Mouse (Mus musculus) left cerebral cortex, postnatal 4 days (tissue): ENCODE results near the gene Abcc3. TPM values are rescaled to one million over a fixed set of nuclear protein-coding genes. Genes with fewer than 3 reads are reported as not detected.

Experiments used
- DNase-seq: peaks from one replicate; pipeline ENCODE4 v3.0.0-alpha.2; 2022
- intact Hi-C: fragments of 180-260 bp; cut with DNase I; formaldehyde crosslinking; loops from one replicate; pipeline ENCODE4 v1.15.1; 2025
- total RNA-seq, 2 experiments: library from RNA; stranded (reverse); gene quantifications; 2 replicates each; pipeline ENCODE4 v1.2.3; 2021

The Abcc3 gene
- total RNA-seq, 2 experiments from 2014 or later: 0.70 to 1.4 TPM

DNA sequence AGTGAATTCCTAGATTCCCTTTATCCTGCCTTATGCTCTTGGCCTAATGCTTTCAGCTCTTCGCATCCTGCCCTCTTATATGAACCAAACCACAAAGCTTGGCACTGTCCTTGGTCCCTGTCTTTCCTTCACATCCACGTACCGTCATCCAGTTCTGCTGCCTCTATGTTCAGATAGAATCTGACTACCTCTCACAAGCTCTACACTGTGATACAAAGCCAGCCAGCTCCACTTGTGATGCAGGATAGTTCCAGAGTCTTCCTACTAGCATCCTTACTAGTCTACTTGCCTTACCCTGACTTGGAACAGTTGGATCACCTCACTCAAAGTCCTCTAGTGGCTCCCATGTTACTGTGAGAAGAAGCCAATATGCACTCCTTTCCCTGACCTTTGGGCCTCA, 62.6 kb downstream of the Abcc3 start:
- intact Hi-C loops: no loop called here

DNA sequence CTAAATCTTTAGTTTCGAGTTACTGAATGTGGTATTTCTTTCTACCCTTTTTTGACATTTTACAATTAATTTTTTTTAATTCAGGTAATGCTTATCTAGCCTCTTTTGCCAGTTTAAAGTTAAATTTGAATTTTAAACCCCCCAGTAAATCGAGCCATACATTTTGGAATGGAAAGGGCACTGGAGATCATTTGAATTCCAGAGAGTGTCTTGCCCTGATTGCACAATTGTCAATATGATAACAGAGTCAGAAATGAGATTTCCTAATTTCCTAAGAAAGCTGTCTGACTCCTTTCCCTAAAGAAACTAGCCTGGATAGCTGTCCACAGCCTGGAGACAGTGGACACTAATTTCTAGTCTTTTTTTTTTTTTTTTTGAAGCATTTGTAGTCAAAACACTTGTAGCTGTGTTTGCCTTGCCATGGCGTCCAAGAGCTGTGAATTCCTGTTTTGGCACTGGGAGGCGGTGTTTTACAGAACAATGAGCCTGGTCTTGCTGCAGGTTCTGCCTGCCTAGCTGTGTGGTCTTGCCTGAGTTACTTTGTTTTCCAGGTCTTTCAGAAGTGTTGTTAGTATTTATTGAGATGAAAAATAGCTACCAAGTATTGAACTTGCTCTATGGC, 63.4 kb downstream of the Abcc3 start:
- peak; percentile 68 for DNase-seq
- intact Hi-C loops: loop anchor here (5.0 kb wide), 1 partner anchor 143 kb away; the partner anchor contains the start of gene Cacna1g

More for the DNA sequence above, 62.6 kb downstream of the Abcc3 start:
- no peak for DNase-seq

DNA sequence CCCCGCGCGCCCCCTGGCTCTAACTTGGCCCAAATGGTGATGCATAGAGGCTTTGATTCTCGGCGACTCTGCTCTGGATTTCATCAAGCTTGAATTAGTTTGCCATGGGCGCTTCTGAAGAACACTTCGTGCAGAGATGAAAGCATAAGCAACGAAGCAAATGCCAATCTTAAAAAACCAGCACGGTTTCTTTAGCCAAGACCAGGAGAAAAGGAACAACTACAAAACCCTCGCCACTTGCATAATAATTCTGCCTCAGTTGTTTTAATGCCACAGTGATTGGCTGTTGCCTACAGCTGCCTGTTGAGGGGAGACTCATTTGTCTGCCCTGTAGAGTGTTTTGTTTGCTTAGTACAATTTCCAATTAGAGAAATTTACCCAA, 64.2 kb downstream of the Abcc3 start:
- intact Hi-C loops: loop anchor here (5.0 kb wide), 1 partner anchor 144 kb away; the partner anchor contains the start of gene Cacna1g
- no peak for DNase-seq

DNA sequence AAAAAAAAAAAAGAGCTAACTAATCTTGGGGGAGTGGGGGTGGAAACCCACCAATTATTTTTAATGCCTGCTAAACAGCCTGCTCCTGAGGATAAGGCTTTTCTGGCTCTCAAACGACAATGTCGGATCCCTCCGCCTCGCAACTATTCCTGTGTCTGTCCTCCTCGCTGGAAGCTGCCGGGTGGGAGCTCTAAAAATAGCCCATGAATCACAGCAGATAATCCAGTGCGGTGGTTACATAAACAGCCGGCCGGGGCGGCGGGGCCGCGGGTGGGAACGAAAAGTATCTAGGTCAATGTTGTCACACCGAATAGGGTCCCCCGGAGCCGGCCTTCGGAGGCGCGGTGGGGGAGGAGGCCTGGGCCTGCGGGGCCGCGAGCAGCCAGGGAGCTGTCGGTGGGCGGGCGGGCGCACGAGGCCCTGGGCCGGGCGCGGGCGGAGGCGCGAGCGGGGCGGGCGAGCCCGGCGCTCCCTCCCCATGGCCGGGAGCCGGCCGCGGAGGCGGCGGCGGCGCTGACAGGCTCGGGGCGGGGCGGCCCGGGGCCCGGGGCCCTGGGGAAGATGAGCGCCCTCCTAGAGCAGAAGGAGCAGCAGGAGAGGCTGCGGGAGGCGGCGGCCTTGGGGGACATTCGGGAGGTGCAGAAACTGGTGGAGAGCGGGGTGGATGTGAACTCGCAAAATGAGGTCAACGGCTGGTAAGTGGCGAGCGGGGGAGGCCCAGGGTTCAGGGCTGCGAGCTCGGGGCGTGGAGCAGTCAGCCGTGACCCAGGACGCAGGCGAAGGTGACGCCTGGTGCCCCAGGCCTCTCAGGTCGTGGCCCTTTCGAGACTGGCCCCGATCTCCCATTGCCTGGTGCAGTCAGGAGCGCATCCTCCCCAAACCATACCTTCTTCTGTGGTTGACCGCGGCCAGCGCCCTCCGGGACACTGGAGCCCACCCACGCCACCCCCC, 64.8 kb downstream of the Abcc3 start, which contains the start of gene Ankrd40:
Gene Ankrd40 (plus strand): TSS at position 309 of the 951 bp plus-strand sequence.
- intact Hi-C loops: loop anchor here (5.0 kb wide), 1 partner anchor 144 kb away; the partner anchor contains the start of gene Cacna1g
- DNase-seq: peak; percentile 94

DNA sequence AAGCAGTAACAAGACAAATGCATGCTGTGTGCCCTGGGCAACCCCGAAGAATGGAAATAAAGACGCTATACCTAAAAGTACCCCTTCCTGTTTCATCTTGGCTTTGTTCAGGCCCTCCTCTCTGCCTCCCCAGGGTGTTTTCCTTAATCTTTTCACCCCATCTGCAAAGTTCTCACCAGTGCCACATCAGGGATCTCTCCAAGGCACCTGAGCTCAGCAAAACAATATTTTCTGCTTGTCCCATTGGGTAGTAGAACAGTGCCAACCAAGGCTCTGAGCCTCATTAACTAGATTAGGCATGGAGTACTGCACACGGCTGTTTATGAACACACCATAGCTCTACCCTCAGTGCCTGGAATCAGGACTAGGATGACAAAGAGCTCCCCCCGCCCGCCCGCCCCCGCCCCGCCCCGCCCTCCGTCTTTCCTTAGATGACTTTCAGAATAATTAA, 65.8 kb downstream of the Abcc3 start:
- intact Hi-C loops: loop anchor here (5.0 kb wide), 1 partner anchor 145 kb away; the partner anchor contains the start of gene Cacna1g
- peak; percentile 47 for DNase-seq

DNA sequence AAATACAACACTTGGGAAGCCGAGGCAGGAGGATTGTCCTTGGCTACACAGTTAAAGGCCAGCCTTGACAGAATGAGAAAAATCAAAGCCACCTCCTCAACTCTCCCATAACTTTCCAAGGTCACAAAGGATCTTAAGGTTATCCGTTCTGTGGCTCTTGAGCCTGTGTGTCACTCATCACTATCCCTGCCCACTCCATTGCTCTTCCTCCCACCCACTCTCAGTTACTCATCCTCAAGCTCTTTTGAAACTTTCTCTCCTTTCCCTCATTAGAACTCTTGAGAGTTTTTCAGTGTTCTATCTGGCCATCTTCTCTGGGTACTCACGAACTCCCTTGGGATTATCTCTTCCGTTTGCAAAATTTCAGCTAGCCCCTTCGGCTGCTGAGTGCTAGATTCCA, 68.2 kb downstream of the Abcc3 start:
- intact Hi-C loops: loop anchor here (5.0 kb wide), 1 partner anchor 148 kb away; the partner anchor contains the start of gene Cacna1g
- no peak for DNase-seq

DNA sequence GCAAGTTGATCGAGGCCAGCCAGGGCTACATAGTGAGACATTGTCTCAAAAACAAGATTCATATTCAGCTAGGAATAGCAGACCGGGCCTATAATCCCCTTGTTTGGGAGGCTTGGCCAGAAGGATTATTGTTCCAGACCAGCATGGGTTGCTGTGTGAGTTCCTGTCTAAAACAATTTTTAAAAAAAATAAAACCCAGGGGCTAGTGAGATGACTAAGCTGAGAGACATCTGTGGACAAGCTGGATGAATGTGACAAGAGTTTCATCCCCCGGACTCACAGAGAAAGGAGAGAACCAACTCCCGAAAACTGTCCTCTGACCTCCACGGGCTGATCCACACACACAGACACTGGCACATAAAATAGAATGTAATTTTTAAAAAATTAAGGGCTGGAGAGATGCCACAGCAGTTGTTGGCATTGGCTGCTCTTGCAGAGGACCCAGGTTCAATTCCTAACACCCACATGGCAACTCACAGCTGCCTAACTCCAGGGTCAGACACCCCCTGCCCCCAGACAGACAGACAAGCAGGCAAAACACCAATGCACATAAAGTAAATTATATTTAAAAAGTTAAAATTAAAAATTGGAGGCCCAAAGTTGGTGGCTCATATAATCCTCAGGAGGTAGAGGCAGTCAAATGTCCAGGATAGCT, 69.4 kb downstream of the Abcc3 start:
- intact Hi-C loops: no loop called here
- no peak for DNase-seq

DNA sequence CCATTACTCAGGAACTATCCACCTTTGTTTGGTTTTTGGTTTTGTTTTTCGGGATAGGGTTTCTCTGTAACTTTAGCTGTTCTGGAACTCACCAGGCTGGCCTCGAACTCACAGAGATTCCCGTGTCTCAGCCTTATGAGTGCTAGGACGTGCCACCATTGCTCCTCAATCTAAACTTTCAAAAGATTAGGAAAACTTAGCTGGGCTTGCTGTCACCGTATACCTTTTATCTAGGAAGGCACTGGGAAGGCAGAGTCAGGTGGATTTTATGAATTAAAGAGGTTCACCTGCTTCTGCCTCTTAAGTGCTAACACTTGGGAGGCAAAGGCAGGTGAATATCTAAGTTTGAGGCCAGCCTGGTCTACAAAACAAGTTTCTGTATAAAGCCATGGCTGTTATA, 70.2 kb downstream of the Abcc3 start:
- no peak for DNase-seq
- intact Hi-C loops: no loop called here

DNA sequence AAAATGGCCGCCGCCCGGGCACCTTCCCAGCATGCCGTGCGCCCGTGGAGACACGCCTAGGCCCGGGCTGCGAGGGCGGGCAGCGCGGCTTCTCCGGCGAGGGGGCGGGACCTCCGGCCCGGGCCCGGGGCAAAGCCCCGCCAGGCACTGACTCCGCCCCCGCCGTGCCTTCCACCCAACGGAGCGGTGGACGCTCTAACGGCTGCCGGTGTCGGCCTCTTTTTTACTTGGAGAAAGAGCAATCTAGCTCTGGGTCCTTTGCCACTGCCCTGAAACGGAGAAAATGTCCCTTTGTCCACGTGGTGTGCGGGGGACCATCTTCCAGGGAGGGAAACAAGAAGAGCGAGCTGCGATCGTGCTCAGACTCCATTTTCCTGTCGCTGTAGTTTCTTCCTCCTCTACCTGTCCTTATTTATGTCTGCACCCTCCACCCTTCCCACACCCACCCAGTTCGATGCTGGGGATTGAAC, 70.8 kb downstream of the Abcc3 start, which contains the start of gene Luc7l3:
Gene Luc7l3 (minus strand): TSS at position 58 of the 470 bp plus-strand sequence.
- intact Hi-C loops: no loop called here
- DNase-seq: peak; percentile 96

DNA sequence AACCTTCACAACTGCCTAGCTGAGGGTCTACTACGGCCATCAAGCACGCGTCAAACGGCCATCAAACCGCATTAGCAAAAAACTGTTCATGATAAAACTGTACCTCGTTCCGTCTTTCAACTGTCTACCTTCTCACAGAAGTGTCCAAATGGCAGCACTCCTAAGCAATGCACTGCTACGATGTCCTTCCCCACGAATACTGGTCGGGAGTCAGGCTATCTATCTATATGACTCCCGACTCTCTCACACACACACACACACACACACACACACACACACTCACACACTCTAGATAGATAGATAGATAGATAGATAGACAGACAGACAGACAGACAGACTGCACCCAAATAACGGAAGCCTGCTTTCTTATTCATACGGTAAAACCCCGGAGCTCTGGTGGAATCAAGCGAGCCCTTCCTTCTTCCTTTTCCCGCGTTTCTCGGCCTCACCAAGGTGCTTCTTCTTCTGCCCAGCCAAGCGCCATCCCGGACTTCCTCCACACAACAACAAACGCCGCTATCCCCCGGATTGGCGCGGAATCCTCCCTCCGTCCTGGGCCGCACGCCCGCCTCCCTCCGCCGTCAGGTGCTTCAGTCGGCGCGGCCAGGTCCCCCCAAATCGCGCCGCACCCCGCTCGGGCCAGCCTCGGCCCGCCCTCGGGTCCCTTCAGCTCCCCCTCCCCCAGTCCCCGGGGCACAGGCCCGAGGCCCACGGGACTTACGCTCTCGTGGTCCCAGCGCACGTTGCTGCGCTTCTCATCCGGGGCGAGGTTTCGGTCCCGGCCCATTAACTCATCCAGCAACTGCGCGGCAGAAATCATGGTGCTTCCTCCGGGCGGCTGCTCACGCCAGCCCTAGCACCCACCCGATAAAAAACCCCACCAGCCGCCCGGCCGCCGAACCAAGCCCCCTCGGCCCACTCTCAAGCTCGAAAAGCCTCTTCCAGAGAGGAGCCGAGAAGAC, 71.5 kb downstream of the Abcc3 start:
- intact Hi-C loops: no loop called here
- DNase-seq: peak; percentile 66

DNA sequence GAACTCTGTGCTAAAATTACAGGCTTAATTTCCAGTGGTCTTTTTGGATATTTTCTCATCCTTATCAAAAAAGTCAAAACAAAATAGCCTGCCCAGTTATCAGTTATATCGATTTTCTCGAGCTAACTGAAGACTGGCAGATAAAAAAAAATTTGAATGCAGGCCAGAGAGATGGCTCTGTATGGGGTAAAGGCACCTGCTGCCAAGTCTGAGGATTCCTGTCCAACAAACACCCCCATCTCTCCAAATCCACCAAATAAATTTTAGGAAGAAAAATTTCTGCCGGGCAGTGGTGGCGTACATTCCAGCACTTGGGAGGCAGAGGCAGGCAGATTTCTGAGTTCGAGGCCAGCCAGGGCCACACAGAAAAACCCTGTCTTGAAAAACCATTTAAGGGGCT, 74.7 kb downstream of the Abcc3 start:
- DNase-seq: no peak
- intact Hi-C loops: no loop called here

DNA sequence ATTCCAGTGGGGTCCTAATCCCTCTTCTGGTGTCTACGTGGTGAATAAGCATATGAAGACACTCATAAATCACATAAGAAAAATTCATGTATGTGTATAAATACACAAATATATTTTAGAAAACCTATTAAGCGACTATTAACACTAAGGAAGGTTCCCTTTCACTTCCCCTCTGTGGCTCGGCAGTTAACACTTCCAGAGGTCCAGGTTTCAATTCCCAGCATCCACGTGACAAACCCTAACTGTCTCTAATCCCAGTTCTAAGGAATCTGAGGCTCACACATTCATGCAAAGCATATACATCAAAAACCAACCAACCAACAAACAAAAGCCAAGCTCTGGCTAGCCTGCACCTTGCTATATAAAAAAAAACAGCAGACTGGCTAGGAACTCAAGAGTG, 75.3 kb downstream of the Abcc3 start:
- DNase-seq: no peak
- intact Hi-C loops: no loop called here

DNA sequence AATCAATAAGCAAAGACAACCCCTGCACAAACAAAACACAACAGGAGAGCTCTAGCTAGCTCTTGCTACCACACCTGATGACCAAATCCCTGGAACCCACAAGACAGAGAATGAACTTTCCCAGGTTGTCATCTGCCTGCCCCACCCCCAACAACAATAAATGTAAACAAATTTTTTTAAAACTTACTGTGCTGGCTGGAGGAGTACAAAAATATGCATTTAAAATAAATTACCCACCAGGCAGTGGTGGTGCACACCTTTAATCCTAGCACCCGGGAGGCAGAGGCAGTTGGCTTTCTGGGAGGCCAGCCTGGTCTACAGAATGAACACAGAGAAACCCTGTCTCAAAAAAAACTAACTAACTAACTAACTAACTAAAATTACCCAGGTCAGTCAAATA, 75.8 kb downstream of the Abcc3 start:
- DNase-seq: no peak
- intact Hi-C loops: no loop called here

DNA sequence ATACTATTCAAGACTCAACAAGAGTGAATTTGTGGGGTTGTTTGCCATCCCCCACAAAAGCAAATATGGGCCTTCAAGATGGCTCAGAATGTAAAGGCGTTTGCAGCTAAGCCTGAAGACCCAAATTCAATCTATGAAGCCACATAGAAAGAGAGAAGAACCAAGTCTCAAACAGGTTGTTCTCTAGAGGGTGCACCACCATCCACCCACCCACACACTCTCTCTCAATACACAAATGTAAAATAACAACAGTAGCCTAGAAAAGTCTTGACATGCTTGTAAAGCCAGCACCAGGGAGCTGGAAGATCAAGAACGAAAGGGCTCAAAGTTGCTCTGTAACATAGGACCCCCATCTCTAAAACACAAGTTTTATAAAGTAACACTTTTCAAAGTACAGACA, 76.3 kb downstream of the Abcc3 start:
- intact Hi-C loops: no loop called here
- DNase-seq: no peak

DNA sequence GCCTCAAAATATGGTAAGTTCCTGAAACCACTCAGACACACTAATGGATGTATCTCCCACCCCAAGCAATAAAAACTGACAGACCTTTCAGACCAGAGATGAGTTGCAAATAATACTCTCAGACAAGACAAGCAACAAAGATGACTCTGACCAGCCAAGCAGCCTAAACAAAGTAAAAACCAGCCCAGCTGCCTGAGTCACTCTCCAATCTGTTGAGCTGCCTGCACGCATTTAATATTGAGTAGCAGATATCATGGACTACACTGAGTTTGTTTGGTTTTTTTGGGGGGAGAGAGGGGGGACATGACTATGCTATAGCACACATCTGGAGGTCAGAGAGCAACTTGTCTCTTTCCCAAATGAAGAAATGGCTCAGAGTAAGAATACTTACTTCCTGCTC, 77.5 kb downstream of the Abcc3 start:
- no peak for DNase-seq
- intact Hi-C loops: no loop called here

DNA sequence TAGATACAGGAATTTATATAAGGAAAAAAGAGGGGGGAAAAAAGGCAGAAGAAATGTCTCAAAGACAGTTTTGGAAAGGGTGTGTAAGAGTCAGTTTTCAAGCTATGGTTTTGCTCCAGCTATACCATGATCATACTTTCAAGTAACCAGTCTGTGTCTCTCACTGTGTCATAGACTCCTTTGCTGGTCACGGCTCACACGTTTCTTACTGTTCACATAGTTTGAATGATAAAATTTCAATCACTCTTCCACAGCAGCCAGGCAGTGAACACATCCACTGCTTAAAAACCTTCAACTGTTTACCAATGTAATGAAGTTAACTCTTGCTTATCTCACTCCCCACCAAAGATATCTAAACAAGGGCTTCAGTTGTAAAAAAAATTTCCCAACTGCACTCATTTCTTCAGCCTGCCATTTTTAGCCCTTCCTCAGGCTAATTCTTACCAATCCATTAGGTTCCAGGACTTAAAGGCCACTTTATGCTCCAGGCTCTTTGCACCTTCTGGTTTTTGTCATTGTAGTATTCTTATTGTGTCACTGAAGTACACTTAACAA, 78.6 kb downstream of the Abcc3 start:
- DNase-seq: no peak
- intact Hi-C loops: no loop called here

DNA sequence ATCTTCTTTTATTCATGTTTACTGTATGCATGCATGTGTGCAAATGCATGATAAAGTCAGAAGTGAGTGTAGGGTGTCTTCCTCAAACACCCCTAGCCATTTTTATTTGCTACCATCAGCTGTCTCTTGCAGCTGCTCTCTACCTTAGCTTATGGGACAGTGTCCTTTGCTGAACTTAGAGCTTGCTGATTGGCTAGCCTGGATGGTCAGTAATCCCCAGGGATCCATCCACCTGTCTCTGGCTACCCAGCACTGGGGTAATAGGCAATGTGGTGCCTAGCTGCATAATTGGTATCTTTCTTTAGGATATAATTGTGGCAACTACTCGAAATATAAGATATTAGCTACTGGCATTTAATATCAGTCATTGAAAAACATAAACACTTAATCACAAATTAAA, 80.1 kb downstream of the Abcc3 start:
- DNase-seq: no peak
- intact Hi-C loops: no loop called here

DNA sequence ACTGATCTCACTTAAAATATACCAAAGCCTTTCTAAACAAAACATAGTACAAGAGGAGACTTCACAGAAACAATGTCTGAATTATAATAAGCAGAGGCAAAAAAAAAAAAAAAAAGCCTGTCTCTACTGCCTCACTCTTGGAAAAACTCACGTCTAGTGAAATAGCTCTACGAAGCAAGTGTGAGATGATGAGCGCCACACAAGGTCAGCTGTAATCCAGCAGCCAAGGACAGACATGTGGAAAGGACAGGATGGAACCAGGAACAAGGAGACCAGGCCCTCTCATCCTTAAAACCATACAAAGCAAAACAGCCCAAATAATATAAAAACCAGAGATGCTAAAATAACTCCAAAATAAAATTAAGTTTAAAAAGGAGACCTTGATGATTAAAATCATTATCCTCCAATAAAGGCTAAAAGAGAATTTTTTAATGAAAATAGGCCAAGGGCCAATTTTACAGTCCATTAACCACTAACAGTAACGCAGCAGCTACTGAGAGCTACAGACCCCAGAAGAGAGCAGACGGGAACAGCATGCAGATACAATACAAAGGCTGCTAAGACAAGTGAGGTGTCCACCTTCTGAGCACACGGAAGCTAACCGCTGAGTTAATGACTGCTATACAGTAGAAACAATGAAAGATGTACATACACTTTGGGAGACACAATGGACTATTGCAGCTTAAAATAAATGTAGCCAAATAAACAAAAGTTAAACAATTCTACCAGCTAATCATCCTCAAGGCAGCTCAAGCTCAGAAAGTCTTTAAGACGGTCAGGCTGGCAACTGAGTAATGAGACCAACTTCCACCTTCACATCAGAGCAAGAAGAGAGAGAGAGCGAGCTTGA, 97.6 kb downstream of the Abcc3 start:
- DNase-seq: no peak
- intact Hi-C loops: no loop called here
